ENCODE assay signal across 15 mouse cellular contexts in genomic region chr5:124122357-124122756, GRCm38 (mm10).
"Had no signal": no experiment of that assay in that cellular context is flagged by ENCODE, and none has a peak within 500 bp of the region (broad histone marks: within the 10 kb centered on the region; RNA-seq: fewer than 3 reads in every experiment).

No protein-coding gene starts in this region.

- H3K27me3 ChIP-seq: neural tube, embryonic 12.5 days; neural tube, embryonic 13.5 days; neural tube, embryonic 15.5 days; stomach, embryonic 15.5 days had no signal

- H3K4me2 ChIP-seq: neural tube, embryonic 12.5 days; neural tube, embryonic 13.5 days; neural tube, embryonic 15.5 days; stomach, embryonic 15.5 days had no signal

- H3K4me3 ChIP-seq: neural tube, embryonic 12.5 days; neural tube, embryonic 13.5 days; neural tube, embryonic 15.5 days; stomach, embryonic 15.5 days had no signal

- DNase-seq: retina, postnatal 1 day; right cerebral cortex, adult 18-20 months; right cerebral cortex, postnatal 14 days; right cerebral cortex, postnatal 25 days; right cerebral cortex, postnatal 4 days; spleen, adult 18-20 months; thymus, adult 18-20 months; thymus, adult 2 months; thymus, postnatal 14 days; thymus, postnatal 25 days; thymus, postnatal 4 days had no signal
